Mouse (Mus musculus): ENCODE measurements around the gene Nppc. TPM values are rescaled to one million over a fixed set of nuclear protein-coding genes. Genes with fewer than 3 reads are reported as not detected.

The Nppc gene
- polyA plus RNA-seq, 1 experiment from 2014 or later, result 10.2 TPM

- no peaks in the 10 kb centered on the region for H3K9me3 ChIP-seq (replicated peaks)
- 38% methylated on average over 2 of the region's 2 CpGs for WGBS
- no peak overlapping the region for H3K4me2 ChIP-seq (replicated peaks)
- H3K4me1 ChIP-seq, result peaks cover 5% of the 10 kb centered on the region
- ATAC-seq (ENCODE audit: insufficient number of reproducible peaks, low FRiP score, low TSS enrichment, low read depth), result no peak
- no peaks in the 10 kb centered on the region for H3K36me3 ChIP-seq
- H3K27me3 ChIP-seq, result no peaks in the 10 kb centered on the region
- H3K27ac ChIP-seq (replicated peaks), result no peak overlapping the region
- no peak overlapping the region for H3K4me3 ChIP-seq (replicated peaks)
- no peak overlapping the region for H3K9ac ChIP-seq
Measured at GRCm38 (mm10) chr1:86698721-86699120, 28.4 kb upstream of the Nppc start.

- no peak for ATAC-seq (ENCODE audit: insufficient number of reproducible peaks, low FRiP score, low TSS enrichment, low read depth)
- 53% methylated on average over 7 of the region's 7 CpGs for WGBS
Measured at GRCm38 (mm10) chr1:86696948-86697347, 26.6 kb upstream of the Nppc start.

GRCm38 (mm10) chr1:86691027-86691426 lies 20.7 kb upstream of the Nppc start:
- Histone ChIP-seq H3K4me1 (no peaks in the 10 kb centered on the region), H3K27me3 (no peaks in the 10 kb centered on the region), H3K4me3 (replicated peaks) (no peak overlapping the region), H3K4me2 (replicated peaks) (no peak overlapping the region), H3K27ac (replicated peaks) (peak overlapping the region; percentile 34; the same call in 1 of the 2 replicates), H3K36me3 (no peaks in the 10 kb centered on the region), H3K9ac (no peak overlapping the region), H3K9me3 (replicated peaks) (no peaks in the 10 kb centered on the region)
- ATAC-seq (ENCODE audit: insufficient number of reproducible peaks, low FRiP score, low TSS enrichment, low read depth), result peak; percentile 57; the same call in 1 of the 2 replicates
- 39% methylated on average over 5 of the region's 5 CpGs for WGBS

More at GRCm38 (mm10) chr1:86696948-86697347, 26.6 kb upstream of the Nppc start:
- Histone ChIP-seq H3K36me3 (no peaks in the 10 kb centered on the region), H3K9ac (no peak overlapping the region), H3K4me1 (no peaks in the 10 kb centered on the region), H3K27me3 (no peaks in the 10 kb centered on the region), H3K4me3 (replicated peaks) (no peak overlapping the region), H3K27ac (replicated peaks) (no peak overlapping the region), H3K4me2 (replicated peaks) (no peak overlapping the region), H3K9me3 (replicated peaks) (no peaks in the 10 kb centered on the region)

- WGBS, result 71% methylated on average over 4 of the region's 4 CpGs
- no peak overlapping the region for H3K4me3 ChIP-seq (replicated peaks)
Measured at GRCm38 (mm10) chr1:86687236-86687635, 16.9 kb upstream of the Nppc start.

GRCm38 (mm10) chr1:86678667-86679066 lies 8.3 kb upstream of the Nppc start:
- Histone ChIP-seq H3K27me3 (no peaks in the 10 kb centered on the region), H3K4me1 (peaks cover 15% of the 10 kb centered on the region; the same call in 1 of the 2 replicates), H3K9ac (no peak overlapping the region), H3K9me3 (replicated peaks) (no peaks in the 10 kb centered on the region), H3K4me3 (replicated peaks) (no peak overlapping the region), H3K27ac (replicated peaks) (no peak overlapping the region), H3K36me3 (no peaks in the 10 kb centered on the region), H3K4me2 (replicated peaks) (no peak overlapping the region)
- 81% methylated on average over 10 of the region's 10 CpGs for WGBS
- no peak for ATAC-seq (ENCODE audit: insufficient number of reproducible peaks, low FRiP score, low TSS enrichment, low read depth)

More at GRCm38 (mm10) chr1:86687236-86687635, 16.9 kb upstream of the Nppc start:
- ATAC-seq (ENCODE audit: insufficient number of reproducible peaks, low FRiP score, low TSS enrichment, low read depth), result no peak
- no peak overlapping the region for H3K9ac ChIP-seq
- no peak overlapping the region for H3K27ac ChIP-seq (replicated peaks)
- H3K27me3 ChIP-seq, result no peaks in the 10 kb centered on the region
- H3K36me3 ChIP-seq, result no peaks in the 10 kb centered on the region
- no peaks in the 10 kb centered on the region for H3K4me1 ChIP-seq
- no peaks in the 10 kb centered on the region for H3K9me3 ChIP-seq (replicated peaks)
- no peak overlapping the region for H3K4me2 ChIP-seq (replicated peaks)

- Histone ChIP-seq H3K9ac (no peak overlapping the region), H3K27ac (replicated peaks) (0 out of 2 replicates have a peak overlapping the region, but pooled peaks have one; percentile 12), H3K4me3 (replicated peaks) (no peak overlapping the region), H3K36me3 (no peaks in the 10 kb centered on the region), H3K4me1 (peaks cover 15% of the 10 kb centered on the region; the same call in 1 of the 2 replicates), H3K27me3 (no peaks in the 10 kb centered on the region), H3K9me3 (replicated peaks) (no peaks in the 10 kb centered on the region), H3K4me2 (replicated peaks) (no peak overlapping the region)
- no peak for ATAC-seq (ENCODE audit: insufficient number of reproducible peaks, low FRiP score, low TSS enrichment, low read depth)
- WGBS, result 62% methylated on average over 3 of the region's 3 CpGs
Measured at GRCm38 (mm10) chr1:86677624-86678023, 7.3 kb upstream of the Nppc start.

- no peak overlapping the region for H3K9ac ChIP-seq
- H3K4me3 ChIP-seq (replicated peaks), result no peak overlapping the region
- peak overlapping the region; percentile 58 for H3K27ac ChIP-seq (replicated peaks)
- no peak for ATAC-seq (ENCODE audit: insufficient number of reproducible peaks, low FRiP score, low TSS enrichment, low read depth)
- H3K9me3 ChIP-seq (replicated peaks), result no peaks in the 10 kb centered on the region
- WGBS, result 72% methylated on average over 12 of the region's 12 CpGs
- H3K4me1 ChIP-seq, result peaks cover 24% of the 10 kb centered on the region
- H3K36me3 ChIP-seq, result no peaks in the 10 kb centered on the region
- peaks cover 19% of the 10 kb centered on the region for H3K27me3 ChIP-seq
- H3K4me2 ChIP-seq (replicated peaks), result no peak overlapping the region
Measured at GRCm38 (mm10) chr1:86675126-86675525, 4.8 kb upstream of the Nppc start.

GRCm38 (mm10) chr1:86674385-86674784 lies 4.0 kb upstream of the Nppc start:
- H3K27ac ChIP-seq (replicated peaks), result peak overlapping the region; percentile 58
- peaks cover 30% of the 10 kb centered on the region for H3K4me1 ChIP-seq
- no peak overlapping the region for H3K9ac ChIP-seq
- H3K27me3 ChIP-seq, result peaks cover 26% of the 10 kb centered on the region
- WGBS, result 33% methylated on average over 9 of the region's 9 CpGs
- H3K4me2 ChIP-seq (replicated peaks), result no peak overlapping the region
- no peaks in the 10 kb centered on the region for H3K9me3 ChIP-seq (replicated peaks)
- no peaks in the 10 kb centered on the region for H3K36me3 ChIP-seq
- ATAC-seq (ENCODE audit: insufficient number of reproducible peaks, low FRiP score, low TSS enrichment, low read depth), result 0 out of 2 replicates have a peak, but pooled peaks have one; percentile 31
- H3K4me3 ChIP-seq (replicated peaks), result no peak overlapping the region

GRCm38 (mm10) chr1:86669552-86670273 lies 658 bp downstream of the Nppc start:
- no peaks in the 10 kb centered on the region for H3K36me3 ChIP-seq
- H3K27ac ChIP-seq (replicated peaks), result no peak overlapping the region
- peaks cover 46% of the 10 kb centered on the region for H3K27me3 ChIP-seq
- peaks cover 21% of the 10 kb centered on the region for H3K4me1 ChIP-seq
- H3K4me2 ChIP-seq (replicated peaks), result peak overlapping the region; percentile 100
- peak; percentile 1 for ATAC-seq (ENCODE audit: insufficient number of reproducible peaks, low FRiP score, low TSS enrichment, low read depth)
- peak overlapping the region; percentile 59 for H3K4me3 ChIP-seq (replicated peaks)
- H3K9ac ChIP-seq, result peak overlapping the region; percentile 31; the same call in 1 of the 2 replicates
- WGBS, result 2% methylated on average over 44 of the region's 44 CpGs
- H3K9me3 ChIP-seq (replicated peaks), result no peaks in the 10 kb centered on the region

- Histone ChIP-seq H3K27me3 (peaks cover 26% of the 10 kb centered on the region), H3K9me3 (replicated peaks) (no peaks in the 10 kb centered on the region), H3K4me1 (peaks cover 6% of the 10 kb centered on the region), H3K9ac (no peak overlapping the region), H3K4me3 (replicated peaks) (no peak overlapping the region), H3K4me2 (replicated peaks) (no peak overlapping the region), H3K27ac (replicated peaks) (no peak overlapping the region), H3K36me3 (no peaks in the 10 kb centered on the region)
- no peak for ATAC-seq (ENCODE audit: insufficient number of reproducible peaks, low FRiP score, low TSS enrichment, low read depth)
- WGBS, result 59% methylated on average over 2 of the region's 2 CpGs
Measured at GRCm38 (mm10) chr1:86665091-86665490, 5.3 kb downstream of the Nppc start.

GRCm38 (mm10) chr1:86657071-86657470 lies 13.3 kb downstream of the Nppc start:
- 85% methylated on average over 5 of the region's 5 CpGs for WGBS
- ATAC-seq (ENCODE audit: insufficient number of reproducible peaks, low FRiP score, low TSS enrichment, low read depth), result no peak
- Histone ChIP-seq H3K4me2 (replicated peaks) (no peak overlapping the region), H3K27ac (replicated peaks) (no peak overlapping the region), H3K27me3 (no peaks in the 10 kb centered on the region), H3K9ac (no peak overlapping the region), H3K9me3 (replicated peaks) (no peaks in the 10 kb centered on the region), H3K4me3 (replicated peaks) (no peak overlapping the region), H3K36me3 (no peaks in the 10 kb centered on the region), H3K4me1 (no peaks in the 10 kb centered on the region)

GRCm38 (mm10) chr1:86652675-86653074 lies 17.7 kb downstream of the Nppc start:
- Histone ChIP-seq H3K4me1 (no peaks in the 10 kb centered on the region), H3K9me3 (replicated peaks) (no peaks in the 10 kb centered on the region), H3K27me3 (no peaks in the 10 kb centered on the region), H3K36me3 (no peaks in the 10 kb centered on the region), H3K27ac (replicated peaks) (no peak overlapping the region), H3K9ac (no peak overlapping the region), H3K4me3 (replicated peaks) (no peak overlapping the region), H3K4me2 (replicated peaks) (no peak overlapping the region)
- 56% methylated on average over 4 of the region's 4 CpGs for WGBS
- no peak for ATAC-seq (ENCODE audit: insufficient number of reproducible peaks, low FRiP score, low TSS enrichment, low read depth)
